In genomic region chr5:51906315-51907109, GRCm38 (mm10) we compare ENCODE assay signal across 25 mouse cellular contexts.
DNase-seq lines count a peak whose midpoint lies in the region; ATAC-seq and TF ChIP-seq lines count a peak whose summit lies in the region.
"Had no signal": no experiment of that assay in that cellular context is flagged by ENCODE, and none has a peak within 500 bp of the region (broad histone marks: within the 10 kb centered on the region; RNA-seq: fewer than 3 reads in every experiment).

No protein-coding gene starts in this region.

- no peak for TF ChIP-seq RAD21 in MEL (IDR thresholded peaks at IDR 0.05; ENCODE audit: low read depth, low read length)

- H3K36me3 ChIP-seq in kidney, postnatal 0 days (ENCODE audit: insufficient read depth, low read length) = no peaks in the 10 kb centered on the region
- H3K36me3 ChIP-seq in MEL (ENCODE audit: control insufficient read depth in 1 of 2, insufficient read depth in 2 of 2, low read length in 2 of 2) = no peaks in the 10 kb centered on the region
- H3K36me3 ChIP-seq in embryonic facial prominence, embryonic 14.5 days (ENCODE audit: control insufficient read depth, insufficient read depth, low read length) = no peaks in the 10 kb centered on the region
- no peaks in the 10 kb centered on the region for H3K36me3 ChIP-seq in forebrain, embryonic 10.5 days (replicated peaks)
- H3K36me3 ChIP-seq: heart, embryonic 10.5 days; heart, embryonic 15.5 days; intestine, embryonic 15.5 days; liver, embryonic 15.5 days; midbrain, embryonic 13.5 days had no signal

- no peak for TF ChIP-seq POLR2A in MEL (IDR thresholded peaks at IDR 0.05; ENCODE audit: control insufficient read depth in 1 of 2, insufficient read depth in 1 of 2, low read depth in 1 of 2, low read length in 2 of 2, poor library complexity in 1 of 2)

- peak; percentile 29; the same call in 1 of the 2 replicates for ATAC-seq in kidney, postnatal 0 days (replicated peaks; ENCODE audit: low FRiP score, low read depth)
- no peak for ATAC-seq in embryonic facial prominence, embryonic 14.5 days (ENCODE audit: low read depth)
- ATAC-seq: CD4-positive, CD25-positive, alpha-beta regulatory T cell, adult 4 months; forebrain, embryonic 14.5 days; hindbrain, postnatal 0 days; intestine, embryonic 15.5 days; midbrain, embryonic 13.5 days had no signal

- no peak for TF ChIP-seq EP300 in MEL (IDR thresholded peaks at IDR 0.05; ENCODE audit: low read depth in 1 of 2, low read length in 2 of 2)

- no peak overlapping the region for H3K9ac ChIP-seq in kidney, postnatal 0 days (ENCODE audit: low read depth, low read length)
- no peak overlapping the region for H3K9ac ChIP-seq in MEL (ENCODE audit: control insufficient read depth, low read depth, low read length, poor library complexity, severe bottlenecking)
- H3K9ac ChIP-seq in embryonic facial prominence, embryonic 14.5 days (ENCODE audit: low read depth, low read length) = no peak overlapping the region
- H3K9ac ChIP-seq: heart, embryonic 15.5 days; intestine, embryonic 15.5 days; liver, embryonic 15.5 days; midbrain, embryonic 13.5 days had no signal

- no peak for TF ChIP-seq CTCF in kidney, postnatal 0 days (IDR thresholded peaks at IDR 0.05; ENCODE audit: low read depth)
- TF ChIP-seq CTCF in MEL (IDR thresholded peaks at IDR 0.05 in 2 of 3, conservative IDR thresholded peaks at IDR 0.05 in 1 of 3; ENCODE audit: control insufficient read depth in 1 of 3, insufficient read depth in 1 of 3, low read depth in 2 of 3, low read length in 3 of 3, poor library complexity in 1 of 3, severe bottlenecking in 1 of 3) = no peak

- no peaks in the 10 kb centered on the region for H3K4me1 ChIP-seq in kidney, postnatal 0 days (replicated peaks; ENCODE audit: insufficient read depth, low read length)
- H3K4me1 ChIP-seq in MEL (ENCODE audit: control insufficient read depth in 1 of 2, insufficient read depth in 2 of 2, low read length in 2 of 2) = no peaks in the 10 kb centered on the region
- H3K4me1 ChIP-seq in embryonic facial prominence, embryonic 14.5 days (ENCODE audit: control insufficient read depth, insufficient read depth, low read length) = no peaks in the 10 kb centered on the region; the same call in 1 of the 2 replicates
- no peaks in the 10 kb centered on the region for H3K4me1 ChIP-seq in forebrain, embryonic 10.5 days
- H3K4me1 ChIP-seq: intestine, embryonic 15.5 days; liver, embryonic 15.5 days; megakaryocyte, embryonic 14.5 days; midbrain, embryonic 13.5 days had no signal

- no peak overlapping the region for H3K4me3 ChIP-seq in kidney, postnatal 0 days (replicated peaks; ENCODE audit: low read depth, low read length)
- no peak overlapping the region for H3K4me3 ChIP-seq in MEL (ENCODE audit: control insufficient read depth in 1 of 2, insufficient read depth in 1 of 2, low read depth in 2 of 2, low read length in 2 of 2)
- no peak overlapping the region for H3K4me3 ChIP-seq in embryonic facial prominence, embryonic 14.5 days (ENCODE audit: low read depth, low read length)
- no peak overlapping the region for H3K4me3 ChIP-seq in forebrain, embryonic 10.5 days
- H3K4me3 ChIP-seq: heart, embryonic 10.5 days; heart, embryonic 15.5 days; intestine, embryonic 15.5 days; liver, embryonic 15.5 days; megakaryocyte, embryonic 14.5 days; midbrain, embryonic 13.5 days had no signal

- H3K27ac ChIP-seq in kidney, postnatal 0 days = no peak overlapping the region
- H3K27ac ChIP-seq in MEL (ENCODE audit: control insufficient read depth, low read depth, low read length) = no peak overlapping the region
- no peak overlapping the region for H3K27ac ChIP-seq in embryonic facial prominence, embryonic 14.5 days (replicated peaks; ENCODE audit: low read depth, low read length)
- H3K27ac ChIP-seq in forebrain, embryonic 10.5 days = no peak overlapping the region
- H3K27ac ChIP-seq: heart, embryonic 10.5 days; heart, embryonic 15.5 days; hindbrain, postnatal 0 days; intestine, embryonic 15.5 days; liver, embryonic 15.5 days; midbrain, embryonic 13.5 days had no signal

- DNase-seq in kidney, postnatal 0 days (ENCODE audit: low spot score) = peak; percentile 55
- no peak for DNase-seq in kidney, adult 11 months
- DNase-seq in MEL (ENCODE audit: low read depth, low spot score) = no peak
- peak; percentile 53 for DNase-seq in embryo, embryonic 10.5 days (ENCODE audit: low spot score)
- peak; percentile 20 for DNase-seq in embryonic facial prominence, embryonic 14.5 days (ENCODE audit: low spot score)
- DNase-seq in c-Kit-positive CD71-positive TER-119-positive erythroid progenitor cells, embryonic 14.5 days (ENCODE audit: low spot score) = no peak
- DNase-seq in forebrain, embryonic 10.5 days (ENCODE audit: extremely low spot score, low spot score) = no peak
- DNase-seq: adrenal gland, postnatal 36 days; cerebellum, adult 2 months; cerebellum, postnatal 14 days; gastrocnemius, postnatal 14 days; kidney, adult 9 months; layer of hippocampus, adult 9-11 months; liver; lung, postnatal 4 days; thymus, postnatal 4 days had no signal

- H3K27me3 ChIP-seq in kidney, postnatal 0 days (ENCODE audit: insufficient read depth, low read length) = no peaks in the 10 kb centered on the region
- H3K27me3 ChIP-seq in MEL (ENCODE audit: control insufficient read depth in 1 of 2, insufficient read depth in 2 of 2, low read length in 2 of 2) = no peaks in the 10 kb centered on the region
- no peaks in the 10 kb centered on the region for H3K27me3 ChIP-seq in embryonic facial prominence, embryonic 14.5 days (replicated peaks; ENCODE audit: control insufficient read depth, insufficient read depth, low read length)
- no peaks in the 10 kb centered on the region for H3K27me3 ChIP-seq in forebrain, embryonic 10.5 days (ENCODE audit: poor library complexity, severe bottlenecking)
- H3K27me3 ChIP-seq: heart, embryonic 15.5 days; intestine, embryonic 15.5 days; liver, embryonic 15.5 days; megakaryocyte, embryonic 14.5 days; midbrain, embryonic 13.5 days had no signal

- no peaks in the 10 kb centered on the region for H3K9me3 ChIP-seq in kidney, postnatal 0 days (replicated peaks; ENCODE audit: low read length)
- H3K9me3 ChIP-seq in MEL (replicated peaks; ENCODE audit: insufficient read depth, low read length) = no peaks in the 10 kb centered on the region
- no peaks in the 10 kb centered on the region for H3K9me3 ChIP-seq in embryonic facial prominence, embryonic 14.5 days (ENCODE audit: control insufficient read depth, low read length)
- H3K9me3 ChIP-seq in forebrain, embryonic 10.5 days = no peaks in the 10 kb centered on the region
- H3K9me3 ChIP-seq: heart, embryonic 10.5 days; heart, embryonic 15.5 days; intestine, embryonic 15.5 days; liver, embryonic 15.5 days; midbrain, embryonic 13.5 days had no signal

- no peak overlapping the region for H3K4me2 ChIP-seq in kidney, postnatal 0 days (ENCODE audit: low read length)
- H3K4me2 ChIP-seq in embryonic facial prominence, embryonic 14.5 days (ENCODE audit: low read depth, low read length) = no peak overlapping the region
- H3K4me2 ChIP-seq: heart, embryonic 15.5 days; intestine, embryonic 15.5 days; liver, embryonic 15.5 days; midbrain, embryonic 13.5 days had no signal

- no peaks in the 10 kb centered on the region for H3K79me2 ChIP-seq in MEL (ENCODE audit: control insufficient read depth, insufficient read depth, low read length, poor library complexity)

- 32% methylated on average over 9 of the region's 9 CpGs for WGBS in kidney, postnatal 0 days
- 28% methylated on average over 9 of the region's 9 CpGs for WGBS in embryonic facial prominence, embryonic 14.5 days
- WGBS in forebrain, embryonic 10.5 days = 69% methylated on average over 9 of the region's 9 CpGs

TF ChIP-seq in MEL, 35 proteins besides CTCF, POLR2A, EP300 and RAD21:
- TF ChIP-seq USF2 (IDR thresholded peaks at IDR 0.05; ENCODE audit: borderline replicate concordance in 1 of 2, insufficient read depth in 1 of 2, low read depth in 1 of 2, low read length in 2 of 2) = no peak
- peak; percentile 25; the same call in 1 of the 2 replicates for TF ChIP-seq ZNF384 (IDR thresholded peaks at IDR 0.05; ENCODE audit: low read depth, low read length)

Comparison
In these comparisons a context has a peak if more than half of its experiments do, and no peak if none do; other contexts are left out.
1. DNase-seq: peak in kidney, postnatal 0 days (single experiment), embryo, embryonic 10.5 days (single experiment) and embryonic facial prominence, embryonic 14.5 days (single experiment); none in kidney, adult 11 months (single experiment), MEL (single experiment), c-Kit-positive CD71-positive TER-119-positive erythroid progenitor cells, embryonic 14.5 days (single experiment) and forebrain, embryonic 10.5 days (single experiment).